In genomic region chr12:110590804-110591259, GRCm38 (mm10) we compare ENCODE assay signal across 8 mouse cellular contexts. TPM values are rescaled to one million over a fixed set of nuclear protein-coding genes. Genes with fewer than 3 reads are reported as not detected.
DNase-seq lines count a peak whose midpoint lies in the region; ATAC-seq and TF ChIP-seq lines count a peak whose summit lies in the region.

No protein-coding gene starts in this region.

- H3K36me3 ChIP-seq in testis, adult 2 months (ENCODE audit: control insufficient read depth, insufficient read depth, low read length) = no peaks in the 10 kb centered on the region
- H3K36me3 ChIP-seq in liver, embryonic 13.5 days = no peaks in the 10 kb centered on the region

- DNase-seq in cerebellum, postnatal 14 days = no peak
- DNase-seq in testis, postnatal 14 days (ENCODE audit: low spot score) = no peak
- no peak for DNase-seq in liver, embryonic 13.5 days
- DNase-seq in ovary, postnatal 14 days (ENCODE audit: low spot score) = no peak
- DNase-seq in adrenal gland, postnatal 4 days (ENCODE audit: low spot score in 2 of 2) = no peak
- DNase-seq in T-cell, adult 2 months (ENCODE audit: low spot score) = no peak

- TF ChIP-seq POLR2A in testis, adult 2 months (IDR thresholded peaks at IDR 0.05; ENCODE audit: control insufficient read depth, low read depth, low read length) = no peak

- peak overlapping the region; percentile 100 for H3K4me3 ChIP-seq in testis, adult 2 months (ENCODE audit: control insufficient read depth, low read depth, low read length)
- H3K4me3 ChIP-seq in liver, embryonic 13.5 days (replicated peaks) = peak overlapping the region; percentile 77

- no peaks in the 10 kb centered on the region for H3K27me3 ChIP-seq in testis, adult 2 months (ENCODE audit: control insufficient read depth, insufficient read depth, low read length)
- H3K27me3 ChIP-seq in liver, embryonic 13.5 days = no peaks in the 10 kb centered on the region

- peaks cover 6% of the 10 kb centered on the region for H3K4me1 ChIP-seq in testis, adult 2 months (ENCODE audit: control insufficient read depth, insufficient read depth, low read length)
- peaks cover 31% of the 10 kb centered on the region for H3K4me1 ChIP-seq in liver, embryonic 13.5 days (replicated peaks)

- no peak for TF ChIP-seq CTCF in testis, adult 2 months (IDR thresholded peaks at IDR 0.05; ENCODE audit: control insufficient read depth, insufficient read depth, insufficient replicate concordance, low read depth, low read length)

- 1% methylated on average over 15 of the region's 15 CpGs for WGBS in liver, embryonic 13.5 days (ENCODE audit: insufficient replicate concordance)

- no peaks in the 10 kb centered on the region for H3K9me3 ChIP-seq in liver, embryonic 13.5 days (replicated peaks)

- peak; percentile 47 for ATAC-seq in cerebellum, adult (ENCODE audit: insufficient number of reproducible peaks, low FRiP score, low TSS enrichment)
- peak; percentile 13; the same call in 1 of the 2 replicates for ATAC-seq in liver, embryonic 13.5 days (ENCODE audit: low read depth)

- peak overlapping the region; percentile 83 for H3K9ac ChIP-seq in liver, embryonic 13.5 days

- peak overlapping the region; percentile 79 for H3K4me2 ChIP-seq in liver, embryonic 13.5 days

- H3K27ac ChIP-seq in testis, adult 2 months (ENCODE audit: control insufficient read depth, insufficient read depth, low read depth, low read length) = peak overlapping the region; percentile 99
- peak overlapping the region; percentile 77 for H3K27ac ChIP-seq in liver, embryonic 13.5 days

RNA-seq across cellular contexts. Expression of gene Dync1h1, which starts 10.4 kb away (rescaled TPM):
- polyA plus RNA-seq in testis, adult 2 months (2012; rRNA removed) = 214 and 240 TPM in 2 replicates
- 11.1 and 13.5 TPM in 2 replicates for polyA plus RNA-seq in liver, embryonic 13.5 days (2015; fragmentation: Nextera tagmentation; extraction: Ambion mirVana)
- 100 to 1,000 TPM; 116 to 140 TPM for total RNA-seq in adrenal gland, postnatal 4 days (2021)

Comparison
In these comparisons a context has a peak if more than half of its experiments do, and no peak if none do; other contexts are left out.
1. RNA of gene Dync1h1, which starts 10.4 kb away (polyA plus RNA-seq): 214 to 240 TPM in testis, adult 2 months; 11.1 to 13.5 TPM in liver, embryonic 13.5 days; every median in the first group is over 10 times any median in the second.